Mouse (Mus musculus): ENCODE measurements around the gene Sft2d2.

Gene Sft2d2

DNA sequence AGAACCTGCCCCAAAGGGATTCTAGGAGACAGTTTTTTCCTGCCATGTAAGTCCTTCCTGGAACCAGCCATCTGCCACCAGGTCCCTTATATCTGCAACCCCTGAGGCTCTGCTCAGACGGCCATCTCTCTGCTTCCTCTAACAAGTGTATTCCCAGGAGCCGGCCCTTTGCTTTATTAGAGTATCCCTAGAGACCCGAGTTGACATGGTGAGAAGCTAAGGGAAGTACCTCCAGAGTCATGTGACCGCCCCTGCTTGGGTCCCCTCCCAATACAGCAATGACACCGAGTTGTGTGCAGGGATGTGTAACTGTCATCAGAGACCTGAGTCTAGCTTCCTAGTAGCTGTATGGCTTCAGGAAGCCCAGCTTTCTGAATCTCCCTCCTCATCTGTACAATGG is 61.0 kb downstream of the Sft2d2 start:
- no peak for DNase-seq (ENCODE audit: low spot score)

DNA sequence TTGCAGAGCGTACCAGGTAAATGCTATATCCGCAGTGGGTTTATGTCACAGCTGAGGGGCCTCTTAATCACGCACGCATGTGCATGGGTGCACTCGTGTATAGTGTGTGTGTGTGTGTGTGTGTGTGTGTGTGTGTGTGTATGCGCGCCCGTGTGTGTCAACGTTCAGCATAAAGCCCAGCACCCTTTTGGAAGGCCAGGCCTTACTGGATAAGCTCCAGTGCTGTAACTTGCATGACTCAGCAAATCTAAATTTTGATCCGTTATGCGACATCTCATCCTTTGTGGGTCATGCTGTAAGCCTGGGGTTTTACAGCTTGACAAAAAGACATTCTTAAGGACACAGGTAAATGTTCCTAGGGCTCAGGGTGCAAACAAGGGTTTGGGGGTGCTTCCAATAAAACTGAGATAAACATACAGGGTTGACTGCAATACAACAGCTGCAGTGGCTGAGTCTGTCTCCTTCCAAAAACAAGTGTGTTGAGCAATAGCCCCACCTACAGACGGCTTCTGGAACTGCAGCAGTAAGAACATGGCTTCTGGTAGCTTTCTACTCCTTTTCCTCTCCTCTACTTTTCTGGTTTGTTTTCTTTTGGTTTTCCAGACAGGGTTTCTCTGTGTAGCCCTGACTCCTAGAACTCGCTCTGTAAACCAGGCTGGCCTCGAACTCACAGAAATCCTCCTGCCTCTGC is 61.9 kb downstream of the Sft2d2 start:
- peak; percentile 92 for DNase-seq (ENCODE audit: low spot score)

DNA sequence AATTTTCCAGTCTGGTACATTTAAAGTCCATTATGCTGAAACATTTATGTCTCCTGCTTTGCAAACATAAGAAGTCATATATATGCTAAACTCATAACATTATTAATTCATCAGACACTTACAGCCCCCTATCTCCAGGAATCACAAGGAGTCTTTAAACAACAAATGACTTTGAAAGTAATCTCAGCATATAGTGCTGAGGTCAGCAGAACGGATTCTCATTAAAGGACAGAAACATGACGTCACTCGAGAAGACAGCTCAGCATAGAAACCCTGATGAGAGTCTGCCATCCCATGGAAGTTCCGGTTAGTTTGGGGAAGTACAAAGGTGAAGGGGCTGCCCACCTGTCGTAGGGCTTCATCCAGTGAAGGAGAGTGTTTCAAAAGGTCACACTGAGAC is 64.7 kb downstream of the Sft2d2 start:
- no peak for DNase-seq (ENCODE audit: low spot score)
